Mouse (Mus musculus) adrenal gland, postnatal 14 days (tissue): Measurements from ENCODE around the gene Haus8. TPM values are rescaled to one million over a fixed set of nuclear protein-coding genes. Genes with fewer than 3 reads are reported as not detected.
A peak's percentile ranks its signal among the peaks of the same experiment; 100 is the strongest.
"Not testable (repeated sequence)": the region's sequence is repeated elsewhere in the genome, so short reads cannot be mapped to it uniquely, and the experiment has no call there.

Experiments
- DNase-seq: peaks from one replicate; pipeline ENCODE4 v3.0.0; 2021; ENCODE audit warnings: mixed read lengths
- total RNA-seq: library from RNA; stranded (reverse); gene quantifications from 2 replicates; pipeline ENCODE4 v1.2.3, GENCODE M21; 2021

The Haus8 gene
- total RNA-seq, 1 experiment from 2014 or later = 13.6 TPM

GRCm38 (mm10) chr8:71286223-71286622 is 13.5 kb upstream of the Haus8 start:
- DNase-seq = not testable (repeated sequence)

GRCm38 (mm10) chr8:71282621-71283020 is 9.9 kb upstream of the Haus8 start:
- no peak for DNase-seq

DNA sequence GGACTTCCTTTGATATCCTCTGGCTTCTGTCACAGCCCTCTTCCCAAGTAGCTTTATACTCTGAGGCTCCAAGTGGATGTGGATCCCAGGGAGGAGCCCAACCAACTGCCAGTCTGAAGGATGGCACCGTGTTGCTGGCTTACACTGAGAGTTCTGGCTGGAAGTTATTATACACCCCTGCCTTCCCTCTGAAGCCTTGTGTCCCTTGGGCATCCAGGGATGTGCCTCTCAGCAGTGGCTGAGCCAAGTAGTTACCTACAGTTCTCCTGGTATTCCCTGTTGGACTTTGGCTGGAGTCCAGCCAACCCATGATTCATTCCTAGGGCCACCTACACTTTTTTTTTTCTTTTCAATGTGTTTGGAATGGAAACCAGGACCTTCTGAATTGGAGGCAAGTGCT is 9.0 kb upstream of the Haus8 start:
- DNase-seq = not testable (repeated sequence)

DNA sequence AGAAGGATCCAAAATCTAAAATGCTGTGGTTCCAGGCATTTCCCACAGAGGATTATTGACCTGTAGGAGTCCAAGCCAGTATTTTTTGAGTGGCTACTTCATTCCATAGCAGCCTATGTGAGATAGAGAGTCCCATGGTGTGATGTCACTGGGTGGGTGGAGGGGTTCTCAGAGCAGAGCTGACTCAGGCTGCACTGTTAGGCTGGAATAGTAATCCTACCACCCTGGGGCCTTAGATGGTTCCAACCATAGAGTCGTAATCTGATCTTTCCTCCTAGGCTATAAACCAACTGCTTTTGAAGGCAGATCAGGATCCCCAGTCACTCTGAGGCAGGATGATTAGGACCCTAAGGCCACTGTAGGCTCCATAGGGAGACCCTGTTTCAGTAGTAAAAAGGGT is 6.7 kb upstream of the Haus8 start:
- not testable (repeated sequence) for DNase-seq

DNA sequence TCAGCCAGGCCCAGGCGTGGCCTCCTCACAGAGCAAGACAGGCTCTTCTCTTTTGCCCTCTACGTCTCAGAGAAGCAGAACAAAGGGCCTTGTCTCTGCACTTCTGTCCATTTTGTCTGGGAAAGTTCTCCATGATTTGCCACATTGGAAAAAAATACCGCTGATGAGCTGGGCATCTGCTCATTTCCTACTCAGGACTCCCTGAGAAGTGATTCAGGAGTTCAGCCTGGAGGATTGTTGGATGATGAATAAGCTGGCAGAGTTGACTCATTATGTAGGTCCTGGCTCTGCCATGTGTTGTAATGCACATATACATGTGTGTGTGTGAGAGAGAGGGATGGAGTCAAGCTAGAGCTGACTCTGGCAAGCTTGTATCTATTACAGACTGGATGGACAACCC is 3.4 kb upstream of the Haus8 start:
- no peak for DNase-seq

GRCm38 (mm10) chr8:71274478-71274877 is 1.7 kb upstream of the Haus8 start:
- no peak for DNase-seq

DNA sequence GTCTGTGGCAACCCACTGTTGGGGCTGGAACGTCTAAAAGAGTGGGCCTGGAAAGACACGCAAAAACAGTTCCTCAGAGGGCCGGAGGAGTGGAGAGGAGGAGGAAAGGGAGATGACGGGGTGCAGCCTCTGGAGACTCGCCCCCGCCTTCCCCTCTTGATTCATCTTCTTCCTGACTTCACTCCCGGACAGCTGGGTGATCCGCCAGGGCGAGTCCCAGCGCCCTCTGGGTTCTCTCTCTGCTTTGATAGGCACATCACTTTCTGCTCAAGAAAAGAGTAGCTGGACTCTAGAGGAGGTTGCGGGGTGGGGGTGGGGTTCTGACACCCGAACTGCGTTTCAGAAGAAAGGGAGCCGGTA is 397 bp upstream of the Haus8 start:
- peak; percentile 78 for DNase-seq

DNA sequence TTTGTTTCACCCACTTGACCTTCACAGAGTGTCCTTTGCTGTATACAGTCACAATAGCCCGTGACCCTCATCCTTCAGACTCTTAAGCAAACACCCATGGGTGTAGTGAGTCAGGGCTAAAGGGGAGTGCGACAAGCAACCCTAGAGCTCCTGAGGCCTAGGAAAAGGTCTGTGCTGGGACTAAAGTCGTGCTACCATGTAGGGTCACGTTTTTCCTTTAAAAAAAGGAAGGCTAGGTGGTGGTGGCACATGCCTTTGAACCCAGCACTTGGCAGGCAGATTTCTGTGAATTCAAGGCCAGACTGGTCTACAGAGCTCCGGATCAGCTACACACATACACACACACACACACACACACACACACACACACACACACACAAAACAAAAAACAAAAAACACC is 1.1 kb downstream of the Haus8 start:
- no peak for DNase-seq

- DNase-seq = not testable (repeated sequence)
Measured at GRCm38 (mm10) chr8:71268286-71268685, 4.4 kb downstream of the Haus8 start.

- DNase-seq = no peak
Measured at GRCm38 (mm10) chr8:71267690-71268089, 5.0 kb downstream of the Haus8 start.

- DNase-seq = peak; percentile 45
Measured at GRCm38 (mm10) chr8:71261234-71261633, 11.5 kb downstream of the Haus8 start.

DNA sequence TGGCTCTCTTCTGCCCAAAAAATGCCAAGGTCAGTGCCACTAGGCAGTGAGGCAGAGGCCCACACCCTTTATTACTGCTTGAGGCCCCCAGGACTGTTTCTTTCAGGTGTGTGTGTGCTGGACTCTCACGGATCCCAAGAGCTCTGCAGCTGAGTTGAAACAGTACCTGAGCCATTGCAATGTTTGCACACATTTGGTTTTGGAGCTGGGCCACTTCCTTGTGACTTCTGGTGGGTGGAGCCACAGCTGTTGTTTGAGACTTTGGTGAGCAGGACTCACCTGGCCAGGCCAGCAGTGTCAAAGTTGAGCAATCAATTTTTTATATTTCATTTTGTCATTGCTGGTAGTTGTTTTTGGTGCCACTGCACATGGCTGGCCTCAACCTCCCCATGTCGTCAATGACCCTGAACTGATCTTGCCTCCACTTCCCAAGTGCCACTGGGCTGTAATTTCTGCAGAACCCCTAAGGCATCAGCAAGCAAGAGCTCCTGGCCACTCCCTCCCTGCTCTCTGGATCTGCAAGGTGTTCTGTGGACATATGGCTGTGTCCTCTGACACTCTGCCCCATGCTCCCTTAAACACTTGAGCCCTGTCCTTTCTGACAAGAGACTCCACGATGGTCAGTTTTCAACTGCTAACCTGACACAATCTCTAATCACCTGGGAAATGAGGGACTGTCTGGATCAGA is 16.0 kb downstream of the Haus8 start:
- DNase-seq = no peak

DNA sequence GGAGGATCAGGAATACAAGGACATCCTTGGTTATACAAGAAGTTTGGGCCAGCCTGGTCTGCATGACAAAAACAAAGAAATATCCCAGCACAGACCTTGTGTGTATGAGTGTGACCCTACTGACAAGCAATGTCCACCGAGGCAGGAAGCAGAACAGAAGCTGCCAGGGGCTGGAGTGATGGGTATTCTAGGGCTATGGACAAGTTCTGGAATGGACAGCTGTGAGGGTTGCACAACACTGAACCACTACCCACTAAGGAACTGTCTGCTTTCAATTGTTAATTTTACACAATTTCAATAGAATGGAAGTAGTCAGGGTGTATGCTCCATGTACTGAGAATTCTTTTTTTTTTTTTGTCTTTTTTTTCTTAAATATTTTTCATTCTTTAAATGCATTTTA is 24.5 kb downstream of the Haus8 start:
- no peak for DNase-seq

DNA sequence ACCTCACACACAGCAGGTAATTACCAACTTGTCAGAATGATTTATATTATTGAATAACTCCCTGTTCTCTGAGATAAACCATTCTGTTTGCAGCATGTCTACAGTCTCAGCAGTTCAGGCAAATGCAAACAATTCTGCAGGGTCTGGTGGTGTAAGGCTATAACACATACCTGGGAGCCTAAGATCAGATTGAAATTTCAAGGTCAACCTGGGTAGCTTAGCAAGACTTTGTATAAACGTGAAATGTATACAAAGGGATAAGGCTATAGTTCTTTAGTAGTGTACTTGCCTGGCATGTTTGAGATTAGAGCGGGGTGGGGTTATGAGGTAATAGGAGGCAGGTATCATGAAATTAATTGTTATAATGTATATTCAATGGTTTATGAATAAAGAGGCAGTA is 30.0 kb downstream of the Haus8 start:
- no peak for DNase-seq

GRCm38 (mm10) chr8:71224560-71224959 is 48.2 kb downstream of the Haus8 start:
- DNase-seq = peak; percentile 34

GRCm38 (mm10) chr8:71214266-71214665 is 58.5 kb downstream of the Haus8 start:
- DNase-seq = not testable (repeated sequence)

GRCm38 (mm10) chr8:71205541-71205967 is 67.2 kb downstream of the Haus8 start:
- DNase-seq = peak; percentile 19

Other genes with a start within 250 kb of the Haus8 start
- gene Myo9b, start 220 bp downstream of the Haus8 start, total RNA-seq = 30.6 and 41.0 TPM in 2 replicates
- 165 and 179 TPM in 2 replicates for gene Use1, start 93.9 kb upstream of the Haus8 start, total RNA-seq
- gene Ocel1, start 98.4 kb upstream of the Haus8 start, total RNA-seq = 17.4 and 17.9 TPM in 2 replicates
- gene Nr2f6, start 109.0 kb upstream of the Haus8 start, total RNA-seq = 61.1 and 65.7 TPM in 2 replicates
- 30.9 and 37.6 TPM in 2 replicates for gene Ushbp1, start 122.9 kb upstream of the Haus8 start, total RNA-seq
- 85.5 and 88.4 TPM in 2 replicates for gene Babam1, start 123.9 kb upstream of the Haus8 start, total RNA-seq
- gene Ankle1, start 133.1 kb upstream of the Haus8 start, total RNA-seq = 5.8 and 6.9 TPM in 2 replicates
- 43.3 and 44.7 TPM in 2 replicates for gene Abhd8, start 190.7 kb upstream of the Haus8 start, total RNA-seq
- gene Mrpl34, start 192.0 kb upstream of the Haus8 start, total RNA-seq = 145 and 164 TPM in 2 replicates
- 54.4 and 57.8 TPM in 2 replicates for gene Dda1, start 196.3 kb upstream of the Haus8 start, total RNA-seq
- 14.8 and 17.2 TPM in 2 replicates for gene Ano8, start 213.0 kb upstream of the Haus8 start, total RNA-seq
- gene Gtpbp3, start 215.2 kb upstream of the Haus8 start, total RNA-seq = 20.0 and 21.5 TPM in 2 replicates
- 116 and 123 TPM in 2 replicates for gene Plvap, start 238.8 kb upstream of the Haus8 start, total RNA-seq